Mouse (Mus musculus) embryonic facial prominence, embryonic 12.5 days (tissue): Measurements from ENCODE around the gene Sct. TPM values are rescaled to one million over a fixed set of nuclear protein-coding genes. Genes with fewer than 3 reads are reported as not detected.

Experiments
- ATAC-seq: fragments of 200-750 bp; cut with Nextera tagmentation; 2 replicates; pipeline ENCODE4 v1.8.0; 2017; ENCODE audit not compliant: insufficient number of reproducible peaks, insufficient read depth, low FRiP score, low TSS enrichment
- H3K27ac ChIP-seq: fragments of 300-500 bp; sonication (generic); 2 replicates; pipeline ENCODE4 v1.5.1; 2016; ENCODE audit warnings: mild to moderate bottlenecking
- H3K27me3 ChIP-seq: fragments of 300-500 bp; sonication (generic); 2 replicates; pipeline ENCODE4 v1.6.1; 2016; ENCODE audit warnings: mild to moderate bottlenecking, moderate library complexity
- H3K36me3 ChIP-seq: fragments of 300-500 bp; sonication (generic); 2 replicates; pipeline ENCODE4 v1.6.1; 2016; ENCODE audit warnings: mild to moderate bottlenecking
- H3K4me1 ChIP-seq: fragments of 300-500 bp; sonication (generic); 2 replicates; pipeline ENCODE4 v1.6.1; 2016
- H3K4me2 ChIP-seq: fragments of 300-500 bp; sonication (generic); replicated peaks from 2 replicates; pipeline ENCODE4 v1.6.1; 2016; ENCODE audit warnings: mild to moderate bottlenecking, moderate library complexity
- H3K4me3 ChIP-seq: fragments of 300-500 bp; sonication (generic); 2 replicates; pipeline ENCODE4 v1.5.1; 2016; ENCODE audit warnings: mild to moderate bottlenecking
- H3K9ac ChIP-seq: fragments of 300-500 bp; sonication (generic); 2 replicates; pipeline ENCODE4 v1.6.1; 2016; ENCODE audit warnings: mild to moderate bottlenecking, moderate library complexity
- H3K9me3 ChIP-seq: fragments of 300-500 bp; sonication (generic); 2 replicates; pipeline ENCODE4 v1.6.1; 2016; ENCODE audit warnings: mild to moderate bottlenecking, moderate library complexity
- WGBS: fragments of 180-500 bp; shearing (Covaris S2); methylation state at CpG from one replicate; pipeline ENCODE4 v1.1.7; 2016; 5-methylcytosine and 5-hydroxymethylcytosine counted together
- polyA plus RNA-seq: library from polyadenylated mRNA; unstranded; fragments of >200 nt; fragmentation: Nextera tagmentation; extraction: Ambion mirVana; gene quantifications from 2 replicates; pipeline ENCODE4 v1.2.1, GENCODE M21; 2016

The Sct gene
- polyA plus RNA-seq, 1 experiment from 2014 or later: 5.0 TPM

- Histone ChIP-seq H3K4me2 (no peak overlapping the region), H3K9me3 (no peaks in the 10 kb centered on the region), H3K4me1 (0 out of 2 replicates have a peak, but pooled peaks cover 6% of the 10 kb centered on the region), H3K36me3 (no peaks in the 10 kb centered on the region), H3K4me3 (no peak overlapping the region), H3K9ac (no peak overlapping the region), H3K27ac (no peak overlapping the region), H3K27me3 (0 out of 2 replicates have a peak, but pooled peaks cover 11% of the 10 kb centered on the region)
- 68% methylated on average over 6 of the region's 6 CpGs for WGBS
- no peak for ATAC-seq
These were observed 2.5 kb upstream of the Sct start for GRCm38 (mm10) chr7:141281442-141281841.

- no peaks in the 10 kb centered on the region for H3K36me3 ChIP-seq
- 0 out of 2 replicates have a peak overlapping the region, but pooled peaks have one; percentile 43 for H3K9ac ChIP-seq
- 76% methylated on average over 11 of the region's 11 CpGs for WGBS
- H3K4me2 ChIP-seq: peak overlapping the region; percentile 96
- H3K27me3 ChIP-seq: 0 out of 2 replicates have a peak, but pooled peaks cover 11% of the 10 kb centered on the region
- no peak overlapping the region for H3K4me3 ChIP-seq
- 0 out of 2 replicates have a peak, but pooled peaks cover 6% of the 10 kb centered on the region for H3K4me1 ChIP-seq
- no peak overlapping the region for H3K27ac ChIP-seq
- no peaks in the 10 kb centered on the region for H3K9me3 ChIP-seq
- no peak for ATAC-seq
These were observed 943 bp downstream of the Sct start for GRCm38 (mm10) chr7:141277701-141278678.

GRCm38 (mm10) chr7:141276546-141276945 lies 2.4 kb downstream of the Sct start, which contains the start of gene Cdhr5:
Gene Cdhr5, minus strand, starts transcription at chr7:141276786.
- no peaks in the 10 kb centered on the region for H3K36me3 ChIP-seq
- no peak within 1 kb of the TSS for H3K4me3 ChIP-seq
- H3K4me2 ChIP-seq: no peak within 1 kb of the TSS
- H3K9me3 ChIP-seq: no peaks in the 10 kb centered on the region
- no peak for ATAC-seq
- no peak within 1 kb of the TSS for H3K9ac ChIP-seq
- H3K27ac ChIP-seq: no peak within 1 kb of the TSS
- 64% methylated on average over 11 of the region's 11 CpGs for WGBS
- H3K27me3 ChIP-seq: 0 out of 2 replicates have a peak, but pooled peaks cover 11% of the 10 kb centered on the region
- H3K4me1 ChIP-seq: 0 out of 2 replicates have a peak, but pooled peaks cover 6% of the 10 kb centered on the region

GRCm38 (mm10) chr7:141275356-141275755 lies 3.6 kb downstream of the Sct start:
- no peak overlapping the region for H3K4me2 ChIP-seq
- no peak overlapping the region for H3K4me3 ChIP-seq
- 0 out of 2 replicates have a peak, but pooled peaks cover 11% of the 10 kb centered on the region for H3K27me3 ChIP-seq
- ATAC-seq: no peak
- H3K4me1 ChIP-seq: 0 out of 2 replicates have a peak, but pooled peaks cover 6% of the 10 kb centered on the region
- no peak overlapping the region for H3K9ac ChIP-seq
- no peaks in the 10 kb centered on the region for H3K36me3 ChIP-seq
- WGBS: 76% methylated on average over 9 of the region's 9 CpGs
- H3K27ac ChIP-seq: no peak overlapping the region
- no peaks in the 10 kb centered on the region for H3K9me3 ChIP-seq

GRCm38 (mm10) chr7:141270631-141271030 lies 8.3 kb downstream of the Sct start:
- H3K9ac ChIP-seq: no peak overlapping the region
- 84% methylated on average over 3 of the region's 3 CpGs for WGBS

GRCm38 (mm10) chr7:141269273-141269545 lies 9.7 kb downstream of the Sct start:
- ATAC-seq: no peak
- Histone ChIP-seq H3K27ac (no peak overlapping the region), H3K9me3 (no peaks in the 10 kb centered on the region), H3K4me3 (no peak overlapping the region), H3K9ac (no peak overlapping the region), H3K27me3 (no peaks in the 10 kb centered on the region), H3K36me3 (no peaks in the 10 kb centered on the region), H3K4me2 (no peak overlapping the region), H3K4me1 (peaks cover 16% of the 10 kb centered on the region; the same call in 1 of the 2 replicates)
- 82% methylated on average over 14 of the region's 14 CpGs for whole genome bisulfite sequencing

More at GRCm38 (mm10) chr7:141270631-141271030, 8.3 kb downstream of the Sct start:
- H3K4me2 ChIP-seq: no peak overlapping the region
- H3K36me3 ChIP-seq: no peaks in the 10 kb centered on the region
- H3K4me3 ChIP-seq: no peak overlapping the region
- no peak overlapping the region for H3K27ac ChIP-seq
- peaks cover 9% of the 10 kb centered on the region; the same call in 1 of the 2 replicates for H3K4me1 ChIP-seq
- ATAC-seq: no peak
- H3K9me3 ChIP-seq: no peaks in the 10 kb centered on the region
- no peaks in the 10 kb centered on the region for H3K27me3 ChIP-seq

- ATAC-seq: no peak
- Histone ChIP-seq H3K4me1 (peaks cover 16% of the 10 kb centered on the region; the same call in 1 of the 2 replicates), H3K4me2 (no peak overlapping the region), H3K9me3 (no peaks in the 10 kb centered on the region), H3K4me3 (no peak overlapping the region), H3K9ac (no peak overlapping the region), H3K27me3 (no peaks in the 10 kb centered on the region), H3K36me3 (peaks cover 5% of the 10 kb centered on the region), H3K27ac (no peak overlapping the region)
- 79% methylated on average over 24 of the region's 24 CpGs for WGBS
These were observed 10.3 kb downstream of the Sct start for GRCm38 (mm10) chr7:141268466-141269272.

GRCm38 (mm10) chr7:141265739-141266561 lies 13.0 kb downstream of the Sct start, which contains the start of gene Irf7:
Gene Irf7, minus strand, starts transcription at chr7:141266481.
- Histone ChIP-seq H3K36me3 (peaks cover 32% of the 10 kb centered on the region), H3K27me3 (no peaks in the 10 kb centered on the region), H3K4me3 (peak within 1 kb of the TSS; percentile 34), H3K9ac (peak within 1 kb of the TSS; percentile 47), H3K9me3 (no peaks in the 10 kb centered on the region), H3K4me2 (peak within 1 kb of the TSS; percentile 70), H3K4me1 (peaks cover 16% of the 10 kb centered on the region; the same call in 1 of the 2 replicates), H3K27ac (no peak within 1 kb of the TSS)
- 12% methylated on average over 25 of the region's 25 CpGs for WGBS
- ATAC-seq: peak; percentile 17; the same call in 1 of the 2 replicates

GRCm38 (mm10) chr7:141265411-141265738 lies 13.6 kb downstream of the Sct start:
- Histone ChIP-seq H3K27ac (no peak overlapping the region), H3K36me3 (peaks cover 38% of the 10 kb centered on the region), H3K4me3 (no peak overlapping the region), H3K27me3 (no peaks in the 10 kb centered on the region), H3K4me1 (peaks cover 16% of the 10 kb centered on the region; the same call in 1 of the 2 replicates), H3K4me2 (peak overlapping the region; percentile 70; the same call in 1 of the 2 replicates), H3K9ac (0 out of 2 replicates have a peak overlapping the region, but pooled peaks have one; percentile 4), H3K9me3 (no peaks in the 10 kb centered on the region)
- 38% methylated on average over 11 of the region's 11 CpGs for WGBS
- no peak for ATAC-seq

- WGBS: 31% methylated on average over 12 of the region's 12 CpGs
- H3K36me3 ChIP-seq: peaks cover 42% of the 10 kb centered on the region
- no peak overlapping the region for H3K27ac ChIP-seq
- no peak overlapping the region for H3K4me3 ChIP-seq
- H3K9me3 ChIP-seq: no peaks in the 10 kb centered on the region
- no peak overlapping the region for H3K4me2 ChIP-seq
- no peaks in the 10 kb centered on the region for H3K27me3 ChIP-seq
- no peak for ATAC-seq
- no peak overlapping the region for H3K9ac ChIP-seq
- peaks cover 16% of the 10 kb centered on the region; the same call in 1 of the 2 replicates for H3K4me1 ChIP-seq
These were observed 14.0 kb downstream of the Sct start for GRCm38 (mm10) chr7:141264761-141265410.
